Mouse (Mus musculus): Measurements from ENCODE around the gene Upk2.

GRCm38 (mm10) chr9:44405011-44405410 is 49.8 kb downstream of the Upk2 start:
- TF ChIP-seq CTCF (IDR thresholded peaks at IDR 0.05; ENCODE audit: low read depth, low read length), result no peak
- no peak for TF ChIP-seq POLR2A (IDR thresholded peaks at IDR 0.05; ENCODE audit: insufficient read depth, low read length)
- no peak for TF ChIP-seq EP300 (IDR thresholded peaks at IDR 0.05; ENCODE audit: insufficient read depth, low read depth, low read length)
